Mouse (Mus musculus): Measurements from ENCODE around the gene Unc13b.

DNA sequence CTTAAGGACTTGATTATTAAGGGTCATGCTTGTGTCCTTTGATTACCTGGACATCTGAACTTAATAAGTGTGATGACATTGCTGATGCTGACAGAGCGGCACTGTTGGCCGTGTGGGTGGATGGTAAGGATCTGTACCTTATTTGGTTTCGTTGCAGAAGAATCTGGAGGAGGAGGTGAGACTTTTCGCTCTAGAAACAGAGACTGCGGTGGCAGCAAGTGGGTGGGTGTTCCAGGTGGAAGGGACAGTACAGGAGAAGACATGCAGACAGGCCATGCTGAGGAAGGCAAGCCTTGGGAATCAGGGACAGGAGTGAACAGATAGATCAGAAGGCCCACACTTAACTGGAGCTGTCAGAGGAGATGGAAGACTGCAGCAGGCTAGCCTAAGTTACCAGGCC, 130.6 kb downstream of the Unc13b start:
- no peak for TF ChIP-seq FLI1 (IDR thresholded peaks at IDR 0.05; ENCODE audit: low read length)
- no peak for TF ChIP-seq GATA1 (IDR thresholded peaks at IDR 0.05; ENCODE audit: borderline replicate concordance, low read length)
